Mouse (Mus musculus) bone marrow macrophage, adult 2 months (primary cell): ENCODE results near the gene Dnajc4.

Source experiments
- CTCF ChIP-seq: IDR thresholded peaks from 2 replicates; pipeline ENCODE4 v1.5.1; 2012; ENCODE audit warnings: low read depth, mild to moderate bottlenecking, low read length, moderate library complexity
- POLR2A ChIP-seq: IDR thresholded peaks from 2 replicates; pipeline ENCODE4 v1.6.1; 2012; ENCODE audit warnings: mild to moderate bottlenecking, low read depth, low read length, borderline replicate concordance

DNA sequence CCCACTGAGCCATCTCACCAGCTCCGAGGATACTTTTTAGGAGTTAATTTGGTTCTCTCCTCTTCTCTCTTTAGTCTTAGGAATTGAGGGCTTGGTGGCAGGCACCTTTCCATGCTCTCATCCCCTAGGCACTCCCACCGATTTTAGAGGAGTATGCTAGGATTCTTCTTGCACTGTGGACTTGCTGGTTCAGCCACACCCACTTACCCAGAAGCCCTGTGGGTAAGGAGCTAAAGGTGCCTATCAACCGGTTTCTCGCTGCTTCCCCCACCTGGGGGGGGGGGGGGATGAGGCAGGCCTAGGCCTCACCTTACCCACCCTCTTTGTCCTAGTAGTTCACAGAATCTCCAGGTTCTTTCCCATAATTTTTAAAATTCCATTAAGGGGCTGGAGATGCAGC lies 44.6 kb downstream of the Dnajc4 start:
- TF ChIP-seq POLR2A (no peak), CTCF (no peak)
